Mouse (Mus musculus) liver, embryonic 14.5 days (tissue): ENCODE results near the gene Clrn3. TPM values are rescaled to one million over a fixed set of nuclear protein-coding genes. Genes with fewer than 3 reads are reported as not detected.

Experiments
- ATAC-seq: fragments of 200-750 bp; cut with Nextera tagmentation; 2 replicates; pipeline ENCODE4 v1.8.0; 2017; ENCODE audit warnings: moderate number of reproducible peaks, mild to moderate bottlenecking, moderate library complexity; ENCODE audit not compliant: insufficient read depth
- DNase-seq, 3 experiments: peaks; one replicate each; pipeline ENCODE4 v3.0.0-alpha.2; 2012 to 2013; ENCODE audit warnings: low read depth in 3 of 3, low spot score in 3 of 3
- H3K27ac ChIP-seq: fragments of 300-500 bp; sonication (generic); 2 replicates; pipeline ENCODE4 v1.5.1; 2014; ENCODE audit warnings: moderate library complexity, mild to moderate bottlenecking, control low read depth, inconsistent platforms
- H3K27me3 ChIP-seq: fragments of 300-500 bp; sonication (generic); 2 replicates; pipeline ENCODE4 v1.6.1; 2014; ENCODE audit warnings: mild to moderate bottlenecking, low read length, moderate library complexity; ENCODE audit not compliant: control insufficient read depth, insufficient read depth
- H3K36me3 ChIP-seq: fragments of 300-500 bp; sonication (generic); replicated peaks from 2 replicates; pipeline ENCODE4 v1.6.1; 2014; ENCODE audit warnings: low read depth; ENCODE audit not compliant: control insufficient read depth, insufficient read depth
- H3K4me1 ChIP-seq, 2 experiments: fragments of 200-500 bp in 1 of 2; fragments of 300-500 bp in 1 of 2; sonication (generic) in 1 of 2; replicated peaks; 2 replicates each; pipeline ENCODE4 v1.6.1; 2012 to 2014; ENCODE audit warnings: antibody characterized with exemption in 1 of 2, inconsistent platforms in 1 of 2, low read length in 1 of 2; ENCODE audit not compliant: control insufficient read depth in 2 of 2, insufficient read depth in 2 of 2
- H3K4me2 ChIP-seq: fragments of 300-500 bp; sonication (generic); 2 replicates; pipeline ENCODE4 v1.6.1; 2014; ENCODE audit warnings: low read depth, mild to moderate bottlenecking, control low read depth, moderate library complexity
- H3K4me3 ChIP-seq, 2 experiments: fragments of 200-500 bp in 1 of 2; fragments of 300-500 bp in 1 of 2; sonication (generic) in 1 of 2; 2 replicates each; pipeline ENCODE4 v1.5.1; 2012 to 2014; ENCODE audit warnings: low read depth in 2 of 2, low read length in 2 of 2, mild to moderate bottlenecking in 2 of 2, control low read depth in 1 of 2, inconsistent platforms in 1 of 2, moderate library complexity in 1 of 2; ENCODE audit not compliant: insufficient read depth in 1 of 2
- H3K9ac ChIP-seq: fragments of 300-500 bp; sonication (generic); replicated peaks from 2 replicates; pipeline ENCODE4 v1.6.1; 2014; ENCODE audit warnings: mild to moderate bottlenecking, control low read depth, moderate library complexity
- H3K9me3 ChIP-seq: fragments of 300-500 bp; sonication (generic); 2 replicates; pipeline ENCODE4 v1.6.1; 2016; ENCODE audit warnings: low read length, mixed read lengths; ENCODE audit not compliant: control insufficient read depth
- CTCF ChIP-seq: IDR thresholded peaks from 2 replicates; pipeline ENCODE4 v1.5.1; 2016; ENCODE audit warnings: antibody characterized with exemption, low read depth, control low read depth
- EP300 ChIP-seq: IDR thresholded peaks from 2 replicates; pipeline ENCODE4 v1.6.1; 2016; ENCODE audit warnings: antibody characterized with exemption, low read depth
- WGBS: fragments of 180-500 bp; shearing (Covaris S2); extraction: QIAGEN DNeasy Blood & Tissue Kit; methylation state at CpG from one replicate; pipeline ENCODE4 v1.1.7; 2014; ENCODE audit not compliant: insufficient replicate concordance; 5-methylcytosine and 5-hydroxymethylcytosine counted together
- polyA plus RNA-seq, 2 experiments: library from polyadenylated mRNA; depleted of rRNA in 1 of 2; stranded (reverse) in 1 of 2; unstranded in 1 of 2; fragments of >200 nt; fragmentation: Nextera tagmentation in 1 of 2; extraction: Ambion mirVana in 1 of 2; gene quantifications; 2 replicates each; pipeline versions ENCODE4 v1.2.1 to v1.2.3; 2012 to 2014

Clrn3 gene
- polyA plus RNA-seq, 2 experiments, result not detected

DNA sequence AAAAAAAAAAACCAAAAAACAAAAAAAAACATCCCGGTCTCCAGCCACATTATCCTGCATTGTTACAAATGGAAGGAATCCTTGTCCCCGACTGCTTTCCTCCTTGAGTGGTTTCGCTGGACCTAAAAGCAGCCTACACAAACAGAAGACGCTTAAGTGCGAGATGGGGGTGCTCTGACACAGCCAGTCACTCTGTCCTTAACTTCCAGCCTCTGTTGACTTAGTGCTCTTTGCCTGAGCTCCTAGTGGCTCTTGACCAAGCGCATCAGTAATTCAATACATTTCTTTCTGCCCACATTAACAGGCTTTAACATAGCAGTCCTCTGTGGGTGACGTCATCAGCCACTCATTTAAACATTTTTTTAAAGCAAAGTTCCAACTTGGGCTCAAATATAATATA lies 17.5 kb upstream of the Clrn3 start:
- Histone ChIP-seq H3K4me3 (no peak overlapping the region), H3K27ac (no peak overlapping the region), H3K4me2 (no peak overlapping the region), H3K4me1 (no peaks in the 10 kb centered on the region), H3K9me3 (no peaks in the 10 kb centered on the region), H3K9ac (no peak overlapping the region), H3K36me3 (no peaks in the 10 kb centered on the region), H3K27me3 (no peaks in the 10 kb centered on the region)
- DNase-seq (no peak), ATAC-seq (no peak)
- WGBS, result 65% methylated on average over 7 of the region's 7 CpGs
- TF ChIP-seq CTCF (no peak), EP300 (no peak)

DNA sequence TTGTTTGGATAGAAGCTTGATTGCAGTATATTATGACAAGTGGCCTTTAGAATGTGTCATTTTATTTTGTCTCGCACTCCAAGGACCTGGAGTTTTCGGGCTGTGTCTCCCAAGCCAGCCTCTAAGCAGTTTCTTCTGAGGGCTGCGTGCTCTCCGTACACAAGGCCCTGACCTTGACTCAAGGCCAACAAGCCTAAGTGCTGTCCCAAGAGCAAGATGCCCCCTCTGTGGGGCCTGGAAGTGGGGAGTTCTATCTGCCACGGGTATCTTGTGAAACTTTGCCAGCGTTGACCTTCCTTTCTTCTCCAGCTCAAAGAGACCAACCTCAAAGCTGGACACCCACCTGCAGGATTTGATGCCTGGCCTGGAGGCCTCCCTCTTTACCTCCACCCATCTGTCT lies 15.9 kb upstream of the Clrn3 start:
- no peak overlapping the region for H3K9ac ChIP-seq
- H3K27ac ChIP-seq, result no peak overlapping the region
- H3K4me2 ChIP-seq, result no peak overlapping the region
- H3K36me3 ChIP-seq, result no peaks in the 10 kb centered on the region
- peaks cover 0 to 4% of the 10 kb centered on the region in 2 experiments; a peak in 2 of 4 replicates for H3K4me1 ChIP-seq
- H3K27me3 ChIP-seq, result no peaks in the 10 kb centered on the region
- WGBS, result 64% methylated on average over 6 of the region's 6 CpGs
- ATAC-seq (no peak), DNase-seq (no peak)
- H3K4me3 ChIP-seq, result no peak overlapping the region
- no peak for TF ChIP-seq CTCF
- no peak for TF ChIP-seq EP300
- H3K9me3 ChIP-seq, result no peaks in the 10 kb centered on the region

DNA sequence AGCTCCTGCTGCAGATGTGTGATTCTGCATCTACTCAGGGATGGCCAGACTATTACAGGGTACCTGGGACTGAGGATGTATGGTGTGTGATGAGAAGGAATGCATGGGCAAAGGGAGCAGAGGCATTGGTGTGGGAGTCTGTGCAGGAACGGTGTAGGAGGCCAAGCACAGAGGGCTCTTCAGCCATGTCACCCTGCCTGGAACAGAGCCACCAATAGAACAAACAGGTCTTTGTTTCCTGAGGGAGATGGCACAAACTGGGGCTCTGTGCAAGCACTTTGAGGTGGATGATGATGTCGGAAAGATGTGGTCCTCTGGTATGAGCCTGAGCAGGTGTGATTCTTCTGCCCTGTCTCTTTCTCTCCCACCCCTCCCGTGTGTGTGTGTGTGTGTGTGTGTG lies 14.6 kb upstream of the Clrn3 start:
- H3K9me3 ChIP-seq, result no peaks in the 10 kb centered on the region
- no peak overlapping the region for H3K4me3 ChIP-seq
- peaks cover 0 to 7% of the 10 kb centered on the region in 2 experiments; a peak in 2 of 4 replicates for H3K4me1 ChIP-seq
- WGBS, result 61% methylated on average over 3 of the region's 3 CpGs
- H3K27me3 ChIP-seq, result no peaks in the 10 kb centered on the region
- no peaks in the 10 kb centered on the region for H3K36me3 ChIP-seq
- no peak for DNase-seq
- TF ChIP-seq EP300, result no peak
- TF ChIP-seq CTCF, result no peak
- H3K9ac ChIP-seq, result no peak overlapping the region
- no peak overlapping the region for H3K4me2 ChIP-seq
- no peak for ATAC-seq
- H3K27ac ChIP-seq, result no peak overlapping the region

DNA sequence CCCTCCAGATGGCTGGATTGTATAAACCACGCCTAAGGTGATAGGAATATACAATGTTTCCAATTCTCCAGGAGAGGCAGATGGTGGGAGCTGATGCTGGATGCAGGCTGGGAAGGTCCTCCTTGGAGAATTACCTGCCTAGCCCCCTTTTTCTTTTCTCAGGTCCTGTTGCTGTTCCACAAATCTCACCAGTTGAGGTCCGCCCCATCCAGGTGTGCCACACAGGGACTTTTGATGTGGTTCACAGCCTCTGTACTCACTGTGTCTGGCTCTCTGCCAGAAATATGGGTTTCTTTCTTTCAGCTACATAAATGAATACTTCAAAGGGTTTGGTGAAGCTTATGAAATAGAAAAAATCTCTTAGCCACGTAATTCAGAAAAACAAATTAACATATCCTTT lies 13.8 kb upstream of the Clrn3 start:
- no peak overlapping the region for H3K27ac ChIP-seq
- no peak overlapping the region for H3K9ac ChIP-seq
- ATAC-seq (no peak), DNase-seq (no peak)
- H3K4me1 ChIP-seq, result peaks cover 0 to 7% of the 10 kb centered on the region in 2 experiments; a peak in 2 of 4 replicates
- H3K9me3 ChIP-seq, result no peaks in the 10 kb centered on the region
- TF ChIP-seq EP300 (no peak), CTCF (no peak)
- no peak overlapping the region for H3K4me3 ChIP-seq
- no peak overlapping the region for H3K4me2 ChIP-seq
- no peaks in the 10 kb centered on the region for H3K27me3 ChIP-seq
- WGBS, result 71% methylated on average over 3 of the region's 3 CpGs
- no peaks in the 10 kb centered on the region for H3K36me3 ChIP-seq

DNA sequence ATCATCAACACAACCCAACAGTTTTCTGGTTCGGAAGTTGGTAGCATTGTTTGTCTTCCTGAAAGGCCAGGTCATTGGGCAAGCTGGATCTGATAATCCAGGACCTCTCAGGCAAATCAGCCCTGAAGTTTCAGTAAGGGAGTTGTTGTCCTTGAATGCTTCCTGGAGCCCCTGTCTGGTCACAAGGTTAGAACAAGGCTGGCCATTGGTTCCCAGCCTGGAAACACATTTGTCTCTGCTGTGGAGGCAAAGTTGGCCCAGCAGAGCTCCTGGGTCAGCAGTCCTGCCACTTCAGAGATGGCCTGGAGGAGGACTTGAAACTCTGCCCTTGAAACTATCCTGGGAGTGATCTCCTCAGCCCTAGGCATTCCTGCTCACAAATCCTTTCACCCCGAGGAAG lies 11.0 kb upstream of the Clrn3 start:
- H3K4me2 ChIP-seq, result peak overlapping the region; percentile 77
- no peak overlapping the region for H3K27ac ChIP-seq
- no peaks in the 10 kb centered on the region for H3K9me3 ChIP-seq
- ATAC-seq, result no peak
- WGBS, result 15% methylated on average over 2 of the region's 2 CpGs
- no peak for DNase-seq
- no peaks in the 10 kb centered on the region for H3K36me3 ChIP-seq
- no peaks in the 10 kb centered on the region for H3K27me3 ChIP-seq
- peak overlapping the region; percentile 63 to 65; a peak in 3 of 4 replicates for H3K4me3 ChIP-seq
- H3K4me1 ChIP-seq, result peaks cover 0 to 7% of the 10 kb centered on the region in 2 experiments; a peak in 2 of 4 replicates
- TF ChIP-seq CTCF (no peak), EP300 (no peak)
- no peak overlapping the region for H3K9ac ChIP-seq
